Mouse (Mus musculus): Measurements from ENCODE around the gene Cd72. TPM values are rescaled to one million over a fixed set of nuclear protein-coding genes. Genes with fewer than 3 reads are reported as not detected.

The Cd72 gene
- total RNA-seq, 2 experiments from 2014 or later = not detected

DNA sequence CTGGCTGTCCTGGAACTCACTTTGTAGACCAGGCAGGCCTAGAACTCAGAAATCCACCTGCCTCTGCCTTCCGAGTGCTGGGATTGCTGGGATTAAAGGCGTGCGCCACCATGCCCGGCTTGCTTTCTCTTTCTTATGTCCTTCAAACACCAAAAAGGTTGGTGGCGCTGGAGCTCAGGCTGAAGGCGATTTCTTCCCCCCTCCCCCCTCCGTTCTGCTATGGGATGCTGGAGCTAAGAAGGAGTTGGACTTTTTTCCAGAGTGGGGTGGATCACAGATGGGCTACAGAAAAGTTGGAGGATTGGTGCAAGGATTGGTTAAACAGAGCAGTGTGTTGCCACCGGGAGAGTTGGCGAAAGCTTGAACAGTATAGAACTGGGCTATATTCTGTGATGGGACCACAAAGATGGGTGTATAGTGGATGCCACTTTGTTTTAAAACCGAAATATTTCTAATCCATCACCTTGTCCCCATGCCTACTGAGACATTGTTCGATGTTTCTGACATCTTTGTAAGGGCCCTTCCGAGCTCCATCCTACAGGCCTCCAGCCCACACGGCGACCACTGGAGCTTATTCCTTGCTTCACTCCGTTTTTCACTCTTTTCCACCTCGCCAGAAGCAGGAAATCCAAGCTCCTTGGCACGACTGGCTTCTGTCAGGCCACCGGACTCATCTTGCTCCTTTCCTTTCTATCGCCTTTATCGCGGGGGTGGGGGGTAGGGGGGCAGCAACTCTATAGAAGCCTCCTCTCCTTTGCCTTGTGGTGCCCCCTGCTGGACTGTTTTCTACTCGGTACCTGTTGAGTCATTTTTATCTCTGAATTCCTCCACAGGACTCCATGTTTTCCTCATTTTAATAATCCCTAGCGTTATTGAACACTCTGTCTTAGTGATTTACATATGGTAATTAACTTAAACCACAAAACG is 24.7 kb upstream of the Cd72 start:
- peak; percentile 37 to 69 for DNase-seq
- intact Hi-C loops (cut with DNase I) = loop anchor here (2.0 kb wide), 1 partner anchor 32 kb away; no protein-coding TSS in a partner anchor

DNA sequence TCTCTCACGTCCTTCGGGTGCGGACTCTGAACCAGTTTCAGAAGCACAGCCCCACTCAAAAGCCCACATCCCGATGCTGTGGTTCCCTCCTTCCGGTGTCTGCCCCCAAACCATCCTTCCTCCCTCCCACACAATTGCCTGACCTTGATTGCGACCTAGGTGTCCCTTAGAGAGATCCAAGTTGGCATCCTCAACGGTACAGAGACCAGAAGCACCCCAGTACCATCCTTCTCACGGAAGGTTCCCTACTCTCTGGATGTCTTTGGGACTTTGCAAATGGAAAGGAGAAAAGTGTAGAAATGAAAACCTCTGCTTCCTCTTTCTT is 24.1 kb upstream of the Cd72 start:
- no peak for DNase-seq
- intact Hi-C loops (cut with DNase I) = loop anchor here (2.0 kb wide), 1 partner anchor 32 kb away; no protein-coding TSS in a partner anchor

DNA sequence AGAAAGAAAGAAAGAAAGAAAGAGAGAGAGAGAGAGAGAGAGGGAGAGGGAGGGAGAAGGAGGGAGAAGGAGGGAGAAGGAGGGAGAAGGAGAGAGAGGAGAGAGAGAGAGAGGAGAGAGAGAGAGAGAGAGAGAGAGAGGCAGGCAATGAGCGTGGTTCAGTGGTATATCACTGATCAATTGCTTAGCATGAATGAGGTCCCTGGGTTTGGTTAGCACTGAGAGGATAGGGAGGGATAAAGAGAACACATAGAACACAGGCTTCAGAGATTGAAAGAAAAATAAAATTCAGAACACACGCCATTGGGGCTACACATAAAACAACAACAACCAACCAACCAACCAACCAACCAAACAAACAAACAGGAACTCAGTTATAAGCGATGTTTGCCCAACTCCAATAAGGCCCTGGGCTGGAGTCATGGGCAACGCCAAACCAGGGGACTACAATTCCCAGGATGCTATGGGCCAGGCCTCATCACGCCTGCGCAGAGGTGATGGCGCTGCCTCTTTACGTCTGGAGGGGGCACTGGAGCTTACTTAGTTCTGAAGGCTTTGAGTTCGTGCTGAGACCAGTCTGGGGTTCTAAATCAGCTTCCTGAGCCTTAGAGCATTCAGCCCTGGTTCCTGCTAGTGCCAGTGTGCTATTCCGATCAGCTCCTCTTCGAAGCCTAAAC is 23.6 kb upstream of the Cd72 start:
- intact Hi-C loops (cut with DNase I) = loop anchor here (2.0 kb wide), 1 partner anchor 31 kb away; no protein-coding TSS in a partner anchor
- peak; percentile 79 to 89 for DNase-seq

DNA sequence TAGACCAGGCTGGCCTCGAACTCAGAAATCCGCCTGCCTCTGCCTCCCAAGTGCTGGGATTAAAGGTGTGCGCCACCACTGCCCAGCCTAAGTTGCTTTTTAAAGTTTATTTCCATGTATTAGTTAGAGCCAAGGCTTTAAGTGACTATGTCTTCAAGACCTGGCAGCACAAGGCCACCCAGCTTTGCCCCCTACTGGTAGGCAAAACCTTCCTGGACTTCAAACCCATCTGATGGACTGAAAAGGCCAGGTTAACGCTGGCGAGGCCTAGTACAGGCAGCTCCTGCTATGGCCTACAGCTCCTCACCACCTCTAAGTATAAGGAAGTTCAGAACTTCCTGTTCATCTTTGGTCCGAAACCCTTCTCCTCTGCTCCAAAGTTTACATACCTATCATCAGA is 22.2 kb upstream of the Cd72 start:
- intact Hi-C loops (cut with DNase I) = no loop called here
- no peak for DNase-seq

DNA sequence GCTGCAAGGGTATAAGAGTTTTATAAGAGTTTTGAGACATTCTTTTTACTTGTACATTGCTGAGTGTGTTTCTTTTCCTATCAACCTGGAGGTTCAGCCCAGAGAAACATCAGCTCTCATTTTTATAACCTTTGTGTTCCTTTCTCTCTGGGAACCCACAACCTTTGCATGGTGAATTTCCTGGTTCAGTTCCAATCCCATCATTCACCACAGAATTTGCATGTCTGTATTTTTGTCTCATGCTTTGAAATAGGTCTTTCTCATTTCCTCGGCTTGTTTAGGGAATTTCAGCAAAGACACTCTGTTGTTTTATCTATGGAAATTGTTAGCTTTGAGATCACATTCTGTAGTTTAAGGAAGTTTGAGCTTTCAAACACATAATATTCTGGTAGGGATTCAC is 19.2 kb upstream of the Cd72 start:
- DNase-seq = no peak
- intact Hi-C loops (cut with DNase I) = no loop called here

DNA sequence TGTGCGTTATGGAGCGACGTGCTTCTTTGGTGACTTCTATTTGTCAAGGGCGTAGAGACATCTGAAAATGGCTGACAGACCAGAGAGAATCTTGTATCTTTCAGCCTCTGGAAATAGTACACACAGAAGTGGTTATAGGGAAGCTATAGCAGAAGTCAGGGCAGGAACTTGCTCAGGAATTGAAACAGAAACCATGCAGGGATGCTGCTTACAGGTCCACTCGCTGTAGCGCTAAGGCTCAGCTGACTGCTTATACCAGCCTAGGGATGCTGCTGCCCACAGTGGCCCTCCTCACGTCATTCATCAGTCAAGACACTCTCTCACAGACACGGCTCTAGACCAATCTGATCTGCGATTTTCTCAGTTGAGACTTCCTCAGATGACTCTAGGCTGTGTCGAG is 15.9 kb upstream of the Cd72 start:
- intact Hi-C loops (cut with DNase I) = no loop called here
- DNase-seq = no peak

DNA sequence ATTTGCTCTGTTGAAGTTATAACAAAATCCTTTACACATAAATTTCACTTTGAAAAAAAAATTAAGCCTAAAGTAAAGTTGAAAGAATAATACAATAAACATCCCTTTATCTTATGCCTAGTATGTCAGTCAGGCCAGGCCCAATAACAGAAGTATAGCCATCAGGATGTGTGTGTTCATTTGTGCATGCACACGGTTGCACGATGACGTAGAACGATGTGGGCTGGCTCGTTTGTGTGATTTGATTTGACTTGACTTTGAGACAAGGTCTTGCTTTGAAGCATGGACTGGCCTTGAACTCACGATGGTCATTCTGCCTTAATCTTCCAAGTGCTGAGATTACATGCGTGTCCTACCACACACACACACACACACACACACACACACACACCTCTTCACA is 12.4 kb upstream of the Cd72 start:
- DNase-seq = no peak
- intact Hi-C loops (cut with DNase I) = no loop called here

DNA sequence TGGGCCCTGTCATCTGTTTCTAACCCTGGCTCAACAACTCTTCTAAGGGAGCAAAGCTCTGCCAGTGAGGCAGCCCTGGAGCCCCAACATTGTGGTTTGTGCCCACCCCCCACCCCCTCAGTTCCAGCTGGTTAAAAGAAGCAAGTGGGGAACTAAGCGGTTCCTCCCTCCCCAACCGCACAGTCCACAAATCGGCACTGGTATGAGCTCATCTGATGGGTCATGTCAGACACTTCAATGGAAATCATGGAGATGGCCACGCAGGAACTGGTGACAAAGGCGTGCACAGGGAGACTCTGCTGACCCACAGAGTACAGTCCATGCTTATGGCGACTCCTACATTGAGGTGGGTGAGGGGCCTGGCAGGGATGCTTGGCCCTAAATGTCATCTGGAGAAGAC is 11.5 kb upstream of the Cd72 start:
- DNase-seq = no peak
- intact Hi-C loops (cut with DNase I) = no loop called here

DNA sequence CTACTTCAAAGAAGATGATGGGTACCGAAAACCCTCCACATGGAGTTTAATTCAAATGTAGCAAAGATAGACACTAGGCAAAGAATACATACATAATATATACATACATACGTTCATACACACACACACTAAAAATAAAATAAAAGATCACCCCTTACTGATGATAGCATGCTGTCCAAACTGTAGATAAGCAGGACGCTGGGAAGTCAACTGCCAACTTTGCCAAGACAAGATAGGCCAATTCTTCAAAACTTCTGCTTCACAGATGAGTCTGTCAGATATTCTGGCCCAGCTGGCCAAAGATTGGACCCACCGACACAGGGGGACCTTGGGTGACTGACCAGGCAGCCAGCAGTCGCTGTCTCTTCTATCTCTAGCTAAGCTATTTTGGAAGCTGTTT is 8.7 kb upstream of the Cd72 start:
- intact Hi-C loops (cut with DNase I) = no loop called here
- DNase-seq = no peak

DNA sequence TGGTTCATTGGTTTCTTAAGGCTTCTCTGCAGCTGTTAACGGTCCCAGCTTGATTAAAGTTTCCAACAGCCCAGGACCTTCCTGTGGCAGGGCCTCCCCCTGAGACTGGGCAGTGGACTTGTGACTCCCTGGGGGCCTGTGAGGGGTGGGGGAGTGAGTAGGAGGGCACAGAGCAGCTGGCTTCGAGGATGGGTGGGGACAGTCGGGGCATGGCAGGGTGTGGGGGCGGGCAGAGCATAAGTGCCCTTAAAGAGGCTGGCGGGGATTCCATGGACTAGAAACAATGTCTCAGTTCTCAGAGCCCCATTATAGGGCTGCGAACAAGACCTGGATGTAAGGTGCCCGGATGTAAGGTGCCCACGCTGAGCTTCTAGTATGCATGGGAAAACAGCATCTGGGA is 2.7 kb upstream of the Cd72 start:
- DNase-seq = no peak
- intact Hi-C loops (cut with DNase I) = no loop called here

DNA sequence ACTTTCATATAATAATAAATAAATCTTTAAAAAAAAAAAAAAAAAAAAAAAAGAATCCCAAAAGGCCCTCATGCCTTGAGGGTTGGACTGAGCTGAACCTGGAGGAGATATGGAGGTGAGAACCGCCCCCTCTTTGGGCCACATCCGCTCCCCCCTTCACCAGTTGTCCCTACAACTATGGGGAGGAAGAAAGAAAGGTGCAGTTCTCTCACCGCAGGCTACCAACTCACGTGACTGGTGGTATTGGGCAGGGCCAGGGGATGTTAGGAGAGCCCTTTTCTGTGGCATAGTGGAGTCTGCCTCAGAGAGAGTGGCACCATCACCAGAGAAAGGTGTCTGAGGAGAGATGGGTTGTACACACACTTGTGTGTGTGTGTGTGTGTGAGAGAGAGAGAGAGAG is 2.0 kb upstream of the Cd72 start:
- intact Hi-C loops (cut with DNase I) = no loop called here
- DNase-seq = no peak

DNA sequence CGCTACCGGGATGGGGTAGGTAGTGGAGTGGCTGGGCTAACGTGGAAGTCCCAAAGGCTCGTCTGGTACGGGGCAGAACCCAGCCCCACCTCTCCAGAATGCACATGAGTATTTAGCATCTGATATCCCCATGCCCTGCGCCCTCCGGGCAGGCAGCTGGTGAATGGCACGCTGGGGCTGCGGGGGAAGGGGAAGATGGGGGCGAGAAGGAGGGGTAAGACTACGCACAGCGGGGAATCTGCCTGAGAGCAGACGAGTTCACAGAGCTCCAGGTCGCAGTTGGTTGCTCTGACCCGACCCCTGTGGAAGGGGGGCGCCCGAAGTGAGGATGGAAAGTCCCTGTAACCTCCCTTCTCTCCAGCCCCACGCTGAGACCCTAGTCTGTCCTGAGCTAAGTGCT is 1.0 kb downstream of the Cd72 start:
- intact Hi-C loops (cut with DNase I) = no loop called here
- no peak for DNase-seq

DNA sequence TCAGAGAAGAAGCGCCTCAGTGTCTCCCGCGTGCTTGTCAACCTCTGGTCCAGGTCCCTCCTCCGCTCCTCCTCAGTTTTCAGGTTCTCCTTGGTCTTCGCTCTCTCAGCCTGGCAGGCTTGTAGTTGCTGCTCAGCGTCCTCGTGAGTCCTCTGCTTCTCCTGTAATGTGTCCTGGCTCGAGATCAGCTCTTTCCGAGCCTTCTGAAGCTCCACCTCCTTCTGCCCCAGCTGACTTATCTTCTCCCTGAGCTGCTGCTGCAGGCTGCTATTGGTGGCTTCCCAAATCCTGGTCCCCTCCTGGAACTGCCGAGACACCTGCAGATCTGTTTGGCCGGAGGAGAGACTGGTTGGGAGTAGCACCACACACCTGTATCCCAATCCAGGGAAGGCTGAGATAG is 2.1 kb downstream of the Cd72 start:
- intact Hi-C loops (cut with DNase I) = no loop called here
- DNase-seq = no peak

DNA sequence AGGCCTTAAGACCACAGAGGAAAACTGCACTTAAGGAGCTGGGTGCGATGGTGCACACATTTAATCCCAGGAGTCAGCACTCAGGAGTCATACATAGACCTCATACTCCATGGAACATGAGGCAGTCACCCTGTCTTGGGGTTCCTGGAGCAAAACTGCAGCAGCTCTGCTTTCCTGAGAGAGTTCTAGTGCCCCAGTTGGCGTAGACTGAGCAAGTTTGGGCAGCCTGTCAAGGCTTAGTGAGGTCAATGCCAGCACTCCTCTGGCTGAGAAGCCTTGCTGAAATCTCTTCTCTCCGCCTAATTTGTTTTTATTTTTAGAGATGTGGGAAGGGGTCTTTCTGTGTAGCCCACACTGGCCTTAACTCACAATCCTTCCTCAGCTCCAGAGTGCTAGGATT is 5.9 kb downstream of the Cd72 start:
- intact Hi-C loops (cut with DNase I) = no loop called here
- no peak for DNase-seq

DNA sequence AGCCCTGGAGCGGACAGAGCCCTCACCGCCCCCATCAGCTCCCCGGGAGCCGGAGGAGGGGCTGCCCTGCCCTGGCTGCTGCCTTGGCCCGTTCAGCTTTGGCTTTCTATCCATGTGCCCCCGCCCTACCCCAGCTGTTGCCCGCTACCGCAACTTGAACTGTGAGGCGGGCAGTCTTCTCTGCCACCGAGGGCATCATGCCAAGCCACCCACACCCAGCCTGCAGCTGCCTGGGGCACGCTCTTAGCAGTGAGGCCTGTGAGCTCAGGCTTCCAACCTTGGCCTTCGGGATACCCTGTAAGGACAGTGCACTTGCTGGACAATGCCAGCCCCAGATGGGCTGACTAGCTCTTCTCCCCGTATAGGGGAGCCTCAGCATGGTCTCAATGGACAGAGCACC is 7.2 kb downstream of the Cd72 start:
- intact Hi-C loops (cut with DNase I) = loop anchor here (2.0 kb wide), 1 partner anchor 32 kb away; no protein-coding TSS in a partner anchor
- DNase-seq = peak in 1 of 2 experiments; percentile 60

DNA sequence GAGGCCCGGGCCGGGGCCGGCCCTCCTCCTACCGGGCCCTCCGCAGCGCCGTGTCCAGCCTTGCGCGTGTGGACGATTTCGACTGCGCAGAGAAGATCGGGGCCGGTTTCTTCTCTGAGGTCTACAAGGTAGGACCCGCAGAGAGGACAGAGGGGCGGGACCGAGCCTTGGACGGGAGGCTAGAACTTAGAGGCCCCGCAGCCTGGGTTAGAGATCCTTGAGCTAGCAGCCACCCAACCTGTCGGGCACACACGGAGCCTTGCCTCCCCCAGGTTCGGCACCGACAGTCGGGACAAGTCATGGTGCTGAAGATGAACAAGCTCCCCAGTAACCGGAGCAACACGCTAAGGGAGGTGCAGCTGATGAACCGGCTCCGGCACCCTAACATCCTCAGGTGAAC is 10.9 kb downstream of the Cd72 start:
- intact Hi-C loops (cut with DNase I) = no loop called here

DNA sequence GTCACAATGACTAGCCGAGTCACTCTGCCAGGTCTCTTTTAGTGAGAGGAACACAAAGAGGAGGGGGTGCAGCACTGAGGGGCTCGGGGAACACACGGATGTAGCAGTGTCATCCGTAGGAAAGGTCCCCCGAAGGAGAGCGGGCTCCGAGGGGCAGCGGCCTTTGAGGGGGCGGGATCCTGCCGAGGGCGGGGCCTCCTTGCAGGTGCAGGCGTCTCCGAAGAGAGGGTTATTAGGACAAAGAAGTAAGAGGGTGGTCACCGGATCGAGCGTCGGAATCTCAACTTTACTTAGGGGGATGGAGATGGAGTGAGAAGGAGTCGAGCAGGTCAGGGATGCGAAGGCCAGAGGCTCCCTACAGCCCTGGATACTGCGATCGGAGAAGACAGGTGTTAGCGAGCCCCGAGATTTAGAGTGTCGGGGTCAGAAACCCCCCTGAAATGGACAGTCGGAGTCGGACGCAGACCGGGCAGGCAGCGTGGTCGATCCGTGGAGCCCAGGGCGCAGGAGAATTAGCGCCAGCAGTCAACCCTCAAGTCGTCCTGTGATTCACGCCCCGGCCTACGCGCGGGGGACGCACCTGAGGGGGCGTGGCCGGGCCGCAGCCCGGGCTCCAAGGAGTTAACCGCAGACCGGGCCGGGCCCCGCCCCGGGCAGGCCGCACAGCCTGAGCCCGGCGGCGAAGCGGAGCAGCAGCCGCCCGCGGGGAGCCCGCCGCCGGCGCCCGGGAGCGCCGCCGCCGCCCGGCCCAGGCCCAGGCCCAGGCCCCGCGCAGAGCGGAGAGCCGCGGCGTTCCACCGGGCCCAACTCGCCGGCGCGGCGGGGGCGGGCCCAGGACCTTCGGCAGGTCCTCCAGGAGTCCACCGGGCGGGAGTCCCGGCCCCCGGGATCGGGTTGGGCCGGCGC is 11.7 kb downstream of the Cd72 start:
- DNase-seq = peak in 1 of 2 experiments; percentile 54
- intact Hi-C loops (cut with DNase I) = no loop called here

More for the DNA sequence above, 10.9 kb downstream of the Cd72 start:
- DNase-seq = no peak

DNA sequence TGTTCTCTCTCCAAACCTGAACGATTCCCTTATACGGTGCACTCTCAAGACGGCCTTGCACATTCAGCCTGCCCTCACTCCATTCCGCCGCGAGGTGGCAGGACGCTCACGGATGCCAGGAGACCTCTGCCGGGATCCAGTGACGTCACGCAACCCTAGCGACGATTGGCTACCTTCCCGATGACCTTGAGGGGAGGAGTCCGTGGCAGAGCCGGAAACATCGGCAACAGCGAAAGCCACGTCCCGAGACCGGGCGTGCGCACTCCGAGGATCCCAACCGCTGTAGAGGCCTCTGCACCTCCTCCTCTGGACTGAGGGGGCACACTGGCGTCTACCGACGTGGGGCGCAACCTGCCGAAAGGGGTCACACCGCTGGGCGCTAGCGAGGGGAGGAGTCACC is 12.4 kb downstream of the Cd72 start:
- peak; percentile 98 to 99 for DNase-seq
- intact Hi-C loops (cut with DNase I) = no loop called here

DNA sequence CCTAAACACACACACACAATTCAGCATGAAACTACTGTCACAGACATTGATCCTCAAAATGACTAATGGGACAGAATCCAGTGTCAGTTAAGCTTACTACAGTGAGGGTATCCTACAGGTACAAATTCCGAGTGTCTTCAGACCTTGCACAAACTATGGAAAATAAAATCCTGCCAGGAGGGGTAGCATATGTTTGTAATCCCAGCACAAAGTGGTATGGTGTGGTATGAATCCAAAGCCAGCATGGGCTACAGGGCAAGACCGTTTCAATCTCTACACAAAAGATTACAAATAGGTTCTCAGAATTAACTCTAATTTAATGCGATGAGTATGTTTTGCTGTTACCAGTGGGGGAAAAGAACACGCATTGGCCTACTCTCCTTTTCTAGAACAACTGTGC is 12.8 kb downstream of the Cd72 start, which contains the start of gene Tesk1:
Gene Tesk1 (plus strand): TSS at position 301 of the 400 bp plus-strand sequence.
- no peak for DNase-seq
- intact Hi-C loops (cut with DNase I) = no loop called here

DNA sequence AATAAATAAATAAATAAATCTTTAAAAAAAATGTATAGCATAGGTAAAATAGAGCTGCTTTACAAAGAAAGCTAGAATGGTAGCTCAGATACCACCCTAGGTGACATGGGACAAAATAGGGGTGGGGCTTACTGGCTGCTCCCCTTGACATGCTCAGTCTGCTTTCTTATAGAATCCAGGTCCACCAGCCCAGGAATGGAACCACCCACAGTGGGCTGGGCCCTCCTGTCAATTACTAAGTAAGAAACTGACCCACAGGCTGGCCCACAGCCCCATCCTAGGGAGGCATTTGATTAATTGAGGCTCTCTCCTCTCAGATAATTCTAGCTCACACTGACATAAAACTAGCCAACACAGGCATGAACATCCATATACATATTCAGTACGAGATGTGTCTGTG is 21.6 kb downstream of the Cd72 start:
- no peak for DNase-seq
- intact Hi-C loops (cut with DNase I) = loop anchor here (10.0 kb wide), 1 partner anchor 282 kb away; the partner anchor contains the start of gene Olfr71

DNA sequence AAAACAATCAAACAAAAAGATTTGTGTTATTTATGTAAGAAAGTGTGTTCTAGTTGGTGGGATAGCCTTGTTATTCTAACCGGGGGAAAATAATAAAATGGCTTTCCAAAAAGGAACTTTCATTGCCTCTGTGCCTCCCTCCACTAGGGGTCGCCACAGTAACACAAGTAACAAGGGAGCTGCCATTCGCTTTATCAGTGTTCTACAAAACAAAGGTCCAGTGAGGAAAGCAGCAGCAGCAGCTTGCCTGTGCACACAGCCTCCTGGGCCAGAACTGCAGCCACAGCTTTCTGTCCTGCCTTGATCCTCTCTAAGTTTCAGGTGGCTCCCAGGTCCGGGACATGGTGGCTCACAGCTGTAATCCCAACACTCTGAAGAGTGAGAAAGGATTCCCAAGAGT is 22.7 kb downstream of the Cd72 start:
- peak; percentile 64 to 72 for DNase-seq
- intact Hi-C loops (cut with DNase I) = loop anchor here (10.0 kb wide), 1 partner anchor 283 kb away; the partner anchor contains the start of gene Olfr71
